27 mouse cellular contexts compared by ENCODE assay signal in the genomic region with DNA sequence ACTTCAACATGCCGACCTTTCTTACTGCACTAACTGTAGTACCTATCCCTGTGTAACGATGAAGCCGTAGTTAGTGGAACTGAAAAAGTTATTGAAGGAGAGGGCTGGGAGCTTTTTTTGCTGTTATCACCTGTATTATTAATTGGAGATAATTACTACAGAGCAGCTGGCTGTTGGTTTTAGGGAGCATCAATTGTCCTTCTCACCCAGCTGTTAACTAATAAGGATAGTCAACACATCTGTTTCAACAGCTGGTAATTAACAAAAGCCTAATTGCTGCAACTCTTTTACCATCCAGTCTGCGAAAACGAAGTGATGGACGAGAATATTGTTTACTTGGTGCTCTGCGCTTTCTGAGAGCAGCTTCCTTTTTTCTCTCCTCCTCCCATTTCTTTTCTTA.
A peak's percentile ranks its signal among the peaks of the same experiment; 100 is the strongest.
DNase-seq lines count a peak whose midpoint lies in the region; ATAC-seq and TF ChIP-seq lines count a peak whose summit lies in the region.
"Had no signal": no experiment of that assay in that cellular context is flagged by ENCODE, and none has a peak within 500 bp of the region (broad histone marks: within the 10 kb centered on the region; RNA-seq: fewer than 3 reads in every experiment).

No protein-coding gene starts in this region.

- no peaks in the 10 kb centered on the region for H3K9me3 ChIP-seq in forebrain, embryonic 12.5 days
- no peaks in the 10 kb centered on the region for H3K9me3 ChIP-seq in forebrain, embryonic 16.5 days (ENCODE audit: control insufficient read depth, low read length)
- H3K9me3 ChIP-seq in midbrain, embryonic 10.5 days (replicated peaks): no peaks in the 10 kb centered on the region
- H3K9me3 ChIP-seq in midbrain, embryonic 15.5 days: no peaks in the 10 kb centered on the region
- no peaks in the 10 kb centered on the region for H3K9me3 ChIP-seq in neural tube, embryonic 15.5 days (replicated peaks)
- H3K9me3 ChIP-seq: heart, embryonic 10.5 days; heart, embryonic 15.5 days; liver, embryonic 12.5 days; neural tube, embryonic 12.5 days; stomach, embryonic 15.5 days had no signal

- TF ChIP-seq CTCF in brain, embryonic 14.5 days (IDR thresholded peaks at IDR 0.05; ENCODE audit: borderline replicate concordance, extremely low read depth, insufficient read depth, insufficient read length): no peak

- no peak overlapping the region for H3K27ac ChIP-seq in forebrain, embryonic 12.5 days
- no peak overlapping the region for H3K27ac ChIP-seq in forebrain, embryonic 16.5 days (ENCODE audit: low read length)
- H3K27ac ChIP-seq in midbrain, embryonic 10.5 days (replicated peaks): peak overlapping the region; percentile 68; the same call in 1 of the 2 replicates
- H3K27ac ChIP-seq in midbrain, embryonic 15.5 days: no peak overlapping the region
- H3K27ac ChIP-seq in neural tube, embryonic 15.5 days (replicated peaks): no peak overlapping the region
- H3K27ac ChIP-seq: heart, embryonic 10.5 days; heart, embryonic 15.5 days; kidney, postnatal 0 days; liver, embryonic 12.5 days; macrophage; neural tube, embryonic 12.5 days; stomach, embryonic 15.5 days had no signal

- DNase-seq in brain, embryonic 14.5 days (ENCODE audit: low read depth): peak; percentile 32
- no peak for DNase-seq in midbrain, embryonic 10.5 days (ENCODE audit: low spot score)
- DNase-seq in lung, postnatal 25 days (ENCODE audit: low spot score): no peak
- DNase-seq: adrenal gland, postnatal 10 days; cerebellum, adult 11 months; cerebellum, postnatal 10 days; gastrocnemius, postnatal 25 days; heart, adult 11 months; kidney, adult 8-10 months; layer of hippocampus, postnatal 36 days; left cerebral cortex, postnatal 4 days; liver, postnatal 0 days; right cerebral cortex, postnatal 14 days had no signal

- peaks cover 21% of the 10 kb centered on the region for H3K4me1 ChIP-seq in forebrain, embryonic 12.5 days
- peaks cover 5% of the 10 kb centered on the region for H3K4me1 ChIP-seq in forebrain, embryonic 16.5 days (replicated peaks; ENCODE audit: control insufficient read depth, insufficient read depth, low read length)
- H3K4me1 ChIP-seq in midbrain, embryonic 10.5 days: peaks cover 47% of the 10 kb centered on the region
- H3K4me1 ChIP-seq in midbrain, embryonic 15.5 days: peaks cover 12% of the 10 kb centered on the region
- H3K4me1 ChIP-seq in neural tube, embryonic 15.5 days: 0 out of 2 replicates have a peak, but pooled peaks cover 7% of the 10 kb centered on the region
- H3K4me1 ChIP-seq: heart, embryonic 10.5 days; heart, embryonic 15.5 days; neural tube, embryonic 12.5 days; stomach, embryonic 15.5 days had no signal

- peaks cover 4% of the 10 kb centered on the region; the same call in 1 of the 2 replicates for H3K27me3 ChIP-seq in forebrain, embryonic 12.5 days
- no peaks in the 10 kb centered on the region for H3K27me3 ChIP-seq in forebrain, embryonic 16.5 days (replicated peaks; ENCODE audit: control insufficient read depth, insufficient read depth, low read length)
- H3K27me3 ChIP-seq in midbrain, embryonic 10.5 days (ENCODE audit: low read depth, poor library complexity, severe bottlenecking): peaks cover 29% of the 10 kb centered on the region; the same call in 1 of the 2 replicates
- H3K27me3 ChIP-seq in midbrain, embryonic 15.5 days (replicated peaks): no peaks in the 10 kb centered on the region; the same call in 1 of the 2 replicates
- H3K27me3 ChIP-seq in neural tube, embryonic 15.5 days (replicated peaks): no peaks in the 10 kb centered on the region
- H3K27me3 ChIP-seq: heart, embryonic 15.5 days; liver, embryonic 12.5 days; neural tube, embryonic 12.5 days; Patski; stomach, embryonic 15.5 days had no signal

- no peak overlapping the region for H3K9ac ChIP-seq in forebrain, embryonic 12.5 days
- no peak overlapping the region for H3K9ac ChIP-seq in forebrain, embryonic 16.5 days (replicated peaks; ENCODE audit: low read depth, low read length)
- H3K9ac ChIP-seq in midbrain, embryonic 15.5 days: no peak overlapping the region
- H3K9ac ChIP-seq in neural tube, embryonic 15.5 days (replicated peaks): no peak overlapping the region
- H3K9ac ChIP-seq: heart, embryonic 15.5 days; liver, embryonic 12.5 days; liver, postnatal 0 days; neural tube, embryonic 12.5 days; stomach, embryonic 15.5 days had no signal

- H3K36me3 ChIP-seq in forebrain, embryonic 12.5 days (replicated peaks): no peaks in the 10 kb centered on the region
- H3K36me3 ChIP-seq in forebrain, embryonic 16.5 days (ENCODE audit: control insufficient read depth, insufficient read depth): no peaks in the 10 kb centered on the region
- no peaks in the 10 kb centered on the region for H3K36me3 ChIP-seq in midbrain, embryonic 10.5 days
- no peaks in the 10 kb centered on the region for H3K36me3 ChIP-seq in midbrain, embryonic 15.5 days (replicated peaks)
- no peaks in the 10 kb centered on the region for H3K36me3 ChIP-seq in neural tube, embryonic 15.5 days
- H3K36me3 ChIP-seq: heart, embryonic 10.5 days; heart, embryonic 15.5 days; liver, embryonic 12.5 days; neural tube, embryonic 12.5 days; stomach, embryonic 15.5 days had no signal

- no peak for ATAC-seq in forebrain, embryonic 12.5 days (ENCODE audit: low FRiP score)
- no peak for ATAC-seq in forebrain, embryonic 16.5 days
- 0 out of 2 replicates have a peak, but pooled peaks have one; percentile 24 for ATAC-seq in midbrain, embryonic 15.5 days (replicated peaks)
- no peak for ATAC-seq in neural tube, embryonic 15.5 days (ENCODE audit: low FRiP score)
- ATAC-seq: intestine, embryonic 16.5 days; liver, embryonic 12.5 days; liver, postnatal 0 days; Patski had no signal

- 9% methylated on average over 7 of the region's 7 CpGs for WGBS in forebrain, embryonic 12.5 days
- WGBS in forebrain, embryonic 16.5 days: 1% methylated on average over 7 of the region's 7 CpGs
- WGBS in midbrain, embryonic 10.5 days: 23% methylated on average over 7 of the region's 7 CpGs
- WGBS in midbrain, embryonic 15.5 days: 13% methylated on average over 7 of the region's 7 CpGs
- WGBS in neural tube, embryonic 15.5 days: 26% methylated on average over 7 of the region's 7 CpGs

- no peak overlapping the region for H3K4me3 ChIP-seq in forebrain, embryonic 12.5 days (replicated peaks)
- no peak overlapping the region for H3K4me3 ChIP-seq in forebrain, embryonic 16.5 days (replicated peaks; ENCODE audit: low read length)
- peak overlapping the region; percentile 12; the same call in 1 of the 2 replicates for H3K4me3 ChIP-seq in midbrain, embryonic 10.5 days
- H3K4me3 ChIP-seq in midbrain, embryonic 15.5 days: no peak overlapping the region
- no peak overlapping the region for H3K4me3 ChIP-seq in neural tube, embryonic 15.5 days (replicated peaks)
- H3K4me3 ChIP-seq: erythroblast, embryonic 14.5 days; heart, embryonic 10.5 days; heart, embryonic 15.5 days; liver, embryonic 12.5 days; neural tube, embryonic 12.5 days; stomach, embryonic 15.5 days had no signal

- no peak for TF ChIP-seq POLR2A in brain, embryonic 14.5 days (IDR thresholded peaks at IDR 0.05; ENCODE audit: borderline replicate concordance, extremely low read depth, insufficient read depth, insufficient read length, poor library complexity, severe bottlenecking)

- H3K4me2 ChIP-seq in forebrain, embryonic 12.5 days: peak overlapping the region; percentile 30
- H3K4me2 ChIP-seq in forebrain, embryonic 16.5 days (ENCODE audit: low read length): no peak overlapping the region
- H3K4me2 ChIP-seq in midbrain, embryonic 15.5 days: 0 out of 2 replicates have a peak overlapping the region, but pooled peaks have one; percentile 3
- H3K4me2 ChIP-seq in neural tube, embryonic 15.5 days: no peak overlapping the region
- H3K4me2 ChIP-seq: heart, embryonic 15.5 days; liver, embryonic 12.5 days; neural tube, embryonic 12.5 days; stomach, embryonic 15.5 days had no signal

Comparison
In these comparisons a context has a peak if more than half of its experiments do, and no peak if none do; other contexts are left out.
1. H3K4me2 ChIP-seq: peak in forebrain, embryonic 12.5 days (single experiment) and midbrain, embryonic 15.5 days (single experiment); none in forebrain, embryonic 16.5 days (single experiment) and neural tube, embryonic 15.5 days (single experiment).